Mouse (Mus musculus): Measurements from ENCODE around the gene Wtap. TPM values are rescaled to one million over a fixed set of nuclear protein-coding genes. Genes with fewer than 3 reads are reported as not detected.
A peak's percentile ranks its signal among the peaks of the same experiment; 100 is the strongest.
"Not testable (repeated sequence)": the region's sequence is repeated elsewhere in the genome, so short reads cannot be mapped to it uniquely, and the experiment has no call there.

Gene Wtap
- polyA plus RNA-seq, 1 experiment, result 104 TPM

- TF ChIP-seq CTCF (IDR thresholded peaks at IDR 0.05; ENCODE audit: low read depth, low read length), result no peak
- Histone ChIP-seq H3K27ac (ENCODE audit: insufficient read depth, low read depth, low read length) (no peak within 1 kb of the TSS), H3K4me1 (ENCODE audit: control insufficient read depth, insufficient read depth, low read length) (peaks cover 9% of the 10 kb centered on the region), H3K4me3 (ENCODE audit: insufficient read depth, low read length) (peak within 1 kb of the TSS; percentile 64)
These were observed 53.7 kb downstream of the Wtap start, which contains the start of gene Acat3 for GRCm38 (mm10) chr17:12940151-12940805. Gene Acat3 (minus strand): TSS chr17:12940600.

- peak overlapping the region; percentile 52 for H3K4me3 ChIP-seq (ENCODE audit: insufficient read depth, low read length)
- H3K27ac ChIP-seq (ENCODE audit: insufficient read depth, low read depth, low read length); H3K4me1 ChIP-seq (ENCODE audit: control insufficient read depth, insufficient read depth, low read length): not testable (repeated sequence)
These were observed 54.4 kb downstream of the Wtap start for GRCm38 (mm10) chr17:12939377-12940148.

GRCm38 (mm10) chr17:12938077-12938476 is 55.9 kb downstream of the Wtap start:
- H3K4me1 ChIP-seq (ENCODE audit: control insufficient read depth, insufficient read depth, low read length), result peaks cover 9% of the 10 kb centered on the region
- TF ChIP-seq POLR2A (IDR thresholded peaks at IDR 0.05; ENCODE audit: borderline replicate concordance, low read depth, low read length), result no peak
- TF ChIP-seq CTCF (IDR thresholded peaks at IDR 0.05; ENCODE audit: low read depth, low read length), result no peak
- H3K27ac ChIP-seq (ENCODE audit: insufficient read depth, low read depth, low read length), result no peak overlapping the region
- no peak overlapping the region for H3K4me3 ChIP-seq (ENCODE audit: insufficient read depth, low read length)

GRCm38 (mm10) chr17:12937412-12937970 is 56.5 kb downstream of the Wtap start:
- TF ChIP-seq CTCF (IDR thresholded peaks at IDR 0.05; ENCODE audit: low read depth, low read length) (no peak), POLR2A (IDR thresholded peaks at IDR 0.05; ENCODE audit: borderline replicate concordance, low read depth, low read length) (no peak)
- H3K4me1 ChIP-seq (ENCODE audit: control insufficient read depth, insufficient read depth, low read length), result peaks cover 9% of the 10 kb centered on the region
- no peak overlapping the region for H3K27ac ChIP-seq (ENCODE audit: insufficient read depth, low read depth, low read length)
- H3K4me3 ChIP-seq (ENCODE audit: insufficient read depth, low read length), result no peak overlapping the region

- Histone ChIP-seq H3K4me3 (ENCODE audit: insufficient read depth, low read length) (no peak overlapping the region), H3K27ac (ENCODE audit: insufficient read depth, low read depth, low read length) (no peak overlapping the region), H3K4me1 (ENCODE audit: control insufficient read depth, insufficient read depth, low read length) (peaks cover 5% of the 10 kb centered on the region)
- TF ChIP-seq POLR2A (IDR thresholded peaks at IDR 0.05; ENCODE audit: borderline replicate concordance, low read depth, low read length) (no peak), CTCF (IDR thresholded peaks at IDR 0.05; ENCODE audit: low read depth, low read length) (no peak)
These were observed 58.2 kb downstream of the Wtap start for GRCm38 (mm10) chr17:12935719-12936118.

GRCm38 (mm10) chr17:12931576-12931975 is 62.4 kb downstream of the Wtap start:
- not testable (repeated sequence) for H3K4me3 ChIP-seq (ENCODE audit: insufficient read depth, low read length); H3K27ac ChIP-seq (ENCODE audit: insufficient read depth, low read depth, low read length); H3K4me1 ChIP-seq (ENCODE audit: control insufficient read depth, insufficient read depth, low read length)

- H3K4me1 ChIP-seq (ENCODE audit: control insufficient read depth, insufficient read depth, low read length), result peaks cover 3% of the 10 kb centered on the region
- no peak for TF ChIP-seq POLR2A (IDR thresholded peaks at IDR 0.05; ENCODE audit: borderline replicate concordance, low read depth, low read length)
- no peak for TF ChIP-seq CTCF (IDR thresholded peaks at IDR 0.05; ENCODE audit: low read depth, low read length)
- no peak overlapping the region for H3K4me3 ChIP-seq (ENCODE audit: insufficient read depth, low read length)
- no peak overlapping the region for H3K27ac ChIP-seq (ENCODE audit: insufficient read depth, low read depth, low read length)
These were observed 68.2 kb downstream of the Wtap start for GRCm38 (mm10) chr17:12925703-12926180.

GRCm38 (mm10) chr17:12925001-12925400 is 69.0 kb downstream of the Wtap start:
- no peak for TF ChIP-seq CTCF (IDR thresholded peaks at IDR 0.05; ENCODE audit: low read depth, low read length)
- TF ChIP-seq POLR2A (IDR thresholded peaks at IDR 0.05; ENCODE audit: borderline replicate concordance, low read depth, low read length), result no peak
- H3K4me1 ChIP-seq (ENCODE audit: control insufficient read depth, insufficient read depth, low read length), result peaks cover 6% of the 10 kb centered on the region
- no peak overlapping the region for H3K27ac ChIP-seq (ENCODE audit: insufficient read depth, low read depth, low read length)
- no peak overlapping the region for H3K4me3 ChIP-seq (ENCODE audit: insufficient read depth, low read length)

- Histone ChIP-seq H3K4me1 (ENCODE audit: control insufficient read depth, insufficient read depth, low read length) (peaks cover 8% of the 10 kb centered on the region), H3K27ac (ENCODE audit: insufficient read depth, low read depth, low read length) (no peak overlapping the region), H3K4me3 (ENCODE audit: insufficient read depth, low read length) (no peak overlapping the region)
- TF ChIP-seq CTCF (IDR thresholded peaks at IDR 0.05; ENCODE audit: low read depth, low read length) (no peak), POLR2A (IDR thresholded peaks at IDR 0.05; ENCODE audit: borderline replicate concordance, low read depth, low read length) (no peak)
These were observed 72.9 kb downstream of the Wtap start for GRCm38 (mm10) chr17:12921073-12921472.

Other genes starting within 250 kb of the Wtap start
- gene Igf2r, start 224.5 kb downstream of the Wtap start, polyA plus RNA-seq (2012; ENCODE audit: insufficient read depth, insufficient read length, missing spikeins), result 31.0 and 36.5 TPM in 2 replicates
- not detected in 2 replicates for gene Mas1, start 126.0 kb downstream of the Wtap start, polyA plus RNA-seq (2012; ENCODE audit: insufficient read depth, insufficient read length, missing spikeins)
- not detected in 2 replicates for gene Mrgprh, start 118.1 kb downstream of the Wtap start, polyA plus RNA-seq (2012; ENCODE audit: insufficient read depth, insufficient read length, missing spikeins)
- gene Pnldc1, start 83.9 kb downstream of the Wtap start, polyA plus RNA-seq (2012; ENCODE audit: insufficient read depth, insufficient read length, missing spikeins), result 0.68 TPM in 1 of 2 replicates, not detected in the other
- 124 and 133 TPM in 2 replicates for gene Tcp1, start 78.5 kb downstream of the Wtap start, polyA plus RNA-seq (2012; ENCODE audit: insufficient read depth, insufficient read length, missing spikeins)
- 44.7 and 49.5 TPM in 2 replicates for gene Mrpl18, start 77.8 kb downstream of the Wtap start, polyA plus RNA-seq (2012; ENCODE audit: insufficient read depth, insufficient read length, missing spikeins)
- not detected in 2 replicates for gene Acat3, start 53.6 kb downstream of the Wtap start, polyA plus RNA-seq (2012; ENCODE audit: insufficient read depth, insufficient read length, missing spikeins)
- gene Acat2, start 33.4 kb downstream of the Wtap start, polyA plus RNA-seq (2012; ENCODE audit: insufficient read depth, insufficient read length, missing spikeins), result 8.3 and 9.1 TPM in 2 replicates
- 92.6 and 97.7 TPM in 2 replicates for gene Sod2, start 12.7 kb upstream of the Wtap start, polyA plus RNA-seq (2012; ENCODE audit: insufficient read depth, insufficient read length, missing spikeins)
- gene Gpr31b, start 58.1 kb upstream of the Wtap start, polyA plus RNA-seq (2012; ENCODE audit: insufficient read depth, insufficient read length, missing spikeins), result not detected in 2 replicates
- gene Tcp10b, start 66.9 kb upstream of the Wtap start, polyA plus RNA-seq (2012; ENCODE audit: insufficient read depth, insufficient read length, missing spikeins), result 0.21 TPM in 1 of 2 replicates, not detected in the other
- not detected in 2 replicates for gene Unc93a, start 137.6 kb upstream of the Wtap start, polyA plus RNA-seq (2012; ENCODE audit: insufficient read depth, insufficient read length, missing spikeins)
- gene Smok2a, start 227.0 kb upstream of the Wtap start, polyA plus RNA-seq (2012; ENCODE audit: insufficient read depth, insufficient read length, missing spikeins), result not detected in 2 replicates
- gene Smok2b, start 236.1 kb upstream of the Wtap start, polyA plus RNA-seq (2012; ENCODE audit: insufficient read depth, insufficient read length, missing spikeins), result not detected in 2 replicates

All from bone marrow macrophage, adult 2 months (primary cell).